Mouse (Mus musculus): ENCODE measurements around the gene Cela3a. TPM values are rescaled to one million over a fixed set of nuclear protein-coding genes. Genes with fewer than 3 reads are reported as not detected.
A peak's percentile ranks its signal among the peaks of the same experiment; 100 is the strongest.
"Not testable (repeated sequence)": the region's sequence is repeated elsewhere in the genome, so short reads cannot be mapped to it uniquely, and the experiment has no call there.

The Cela3a gene
- total RNA-seq, 4 experiments from 2014 or later, result not detected

GRCm38 (mm10) chr4:137417712-137418564, 8.3 kb upstream of the Cela3a start:
- no peak for DNase-seq (ENCODE audit: low spot score)

- no peak for DNase-seq (ENCODE audit: low spot score)
These were observed 5.3 kb upstream of the Cela3a start for GRCm38 (mm10) chr4:137414936-137415335.

- not testable (repeated sequence) for DNase-seq (ENCODE audit: low spot score)
These were observed 2.7 kb upstream of the Cela3a start for GRCm38 (mm10) chr4:137412185-137412709.

GRCm38 (mm10) chr4:137405571-137405970, 4.0 kb downstream of the Cela3a start:
- no peak for DNase-seq (ENCODE audit: low spot score)

- peak; percentile 76 for DNase-seq (ENCODE audit: low spot score)
These were observed 12.7 kb downstream of the Cela3a start for GRCm38 (mm10) chr4:137396641-137397525.

- peak; percentile 58 for DNase-seq (ENCODE audit: low spot score)
These were observed 16.0 kb downstream of the Cela3a start for GRCm38 (mm10) chr4:137393378-137394135.

GRCm38 (mm10) chr4:137392874-137393273, 16.7 kb downstream of the Cela3a start:
- no peak for DNase-seq (ENCODE audit: low spot score)

- no peak for DNase-seq (ENCODE audit: low spot score)
These were observed 18.3 kb downstream of the Cela3a start for GRCm38 (mm10) chr4:137391287-137391686.

GRCm38 (mm10) chr4:137390196-137390595, 19.4 kb downstream of the Cela3a start:
- DNase-seq (ENCODE audit: low spot score), result no peak

GRCm38 (mm10) chr4:137388983-137389382, 20.6 kb downstream of the Cela3a start:
- no peak for DNase-seq (ENCODE audit: low spot score)

- DNase-seq (ENCODE audit: low spot score), result peak; percentile 91
These were observed 21.4 kb downstream of the Cela3a start for GRCm38 (mm10) chr4:137388059-137388794.

- DNase-seq (ENCODE audit: low spot score), result no peak
These were observed 22.0 kb downstream of the Cela3a start for GRCm38 (mm10) chr4:137387482-137388058.

- DNase-seq (ENCODE audit: low spot score), result no peak
These were observed 28.6 kb downstream of the Cela3a start for GRCm38 (mm10) chr4:137380702-137381605.

GRCm38 (mm10) chr4:137379713-137380255, 29.8 kb downstream of the Cela3a start:
- DNase-seq (ENCODE audit: low spot score), result no peak

GRCm38 (mm10) chr4:137379085-137379484, 30.5 kb downstream of the Cela3a start:
- DNase-seq (ENCODE audit: low spot score), result no peak

- no peak for DNase-seq (ENCODE audit: low spot score)
These were observed 31.9 kb downstream of the Cela3a start for GRCm38 (mm10) chr4:137377526-137378304.

- DNase-seq (ENCODE audit: low spot score), result no peak
These were observed 32.8 kb downstream of the Cela3a start for GRCm38 (mm10) chr4:137376778-137377177.

All from heart, adult 8-10 months (tissue).